Mouse (Mus musculus) CD4-positive, CD25-positive, alpha-beta regulatory T cell, adult 2 months (primary cell): ENCODE data around the gene Trim29.

Experiments used
- DNase-seq: peaks from one replicate; pipeline ENCODE4 v3.0.0-alpha.2; 2012; ENCODE audit warnings: low read depth, low spot score

Gene Trim29

GRCm38 (mm10) chr9:43384400-43384799 lies 73.8 kb downstream of the Trim29 start:
- DNase-seq = no peak
